Mouse (Mus musculus) C2C12 (cell line): ENCODE data around the gene Maz. TPM values are rescaled to one million over a fixed set of nuclear protein-coding genes. Genes with fewer than 3 reads are reported as not detected.

Experiments
- H3K27me3 ChIP-seq: one replicate; pipeline ENCODE4 v1.6.1; 2011; ENCODE audit not compliant: control insufficient read depth, insufficient read depth, insufficient read length
- H3K36me3 ChIP-seq: one replicate; pipeline ENCODE4 v1.6.1; 2011; ENCODE audit not compliant: control insufficient read depth, insufficient read depth
- H3K4me3 ChIP-seq: one replicate; pipeline ENCODE4 v1.5.1; 2011; ENCODE audit warnings: mild to moderate bottlenecking, control low read depth; ENCODE audit not compliant: poor library complexity, insufficient read depth, severe bottlenecking
- H3K79me2 ChIP-seq: one replicate; pipeline ENCODE4 v1.6.1; 2011; ENCODE audit not compliant: control insufficient read depth, insufficient read depth
- H3K79me3 ChIP-seq: one replicate; pipeline ENCODE4 v1.6.1; 2011; ENCODE audit warnings: low read depth, control low read depth
- H3ac ChIP-seq: one replicate; pipeline ENCODE3; 2011; ENCODE audit warnings: low read depth; ENCODE audit not compliant: control insufficient read depth, insufficient read length
- CEBPB ChIP-seq: IDR thresholded peaks from one replicate; pipeline ENCODE4 v1.6.1; 2011; ENCODE audit warnings: low read depth, mild to moderate bottlenecking, control low read depth, moderate library complexity
- CTCF ChIP-seq: IDR thresholded peaks from one replicate; pipeline ENCODE4 v1.5.1; 2011; ENCODE audit not compliant: control insufficient read depth, insufficient read depth, insufficient read length
- FOSL1 ChIP-seq: IDR thresholded peaks from one replicate; pipeline ENCODE4 v1.8.0; 2011; ENCODE audit warnings: mild to moderate bottlenecking, low read length; ENCODE audit not compliant: poor library complexity, insufficient read depth, severe bottlenecking
- MAX ChIP-seq: IDR thresholded peaks from one replicate; pipeline ENCODE4 v1.6.1; 2011; ENCODE audit warnings: mild to moderate bottlenecking, control low read depth
- MYOD1 ChIP-seq: IDR thresholded peaks from one replicate; pipeline ENCODE4 v1.6.1; 2011; ENCODE audit warnings: low read depth; ENCODE audit not compliant: control insufficient read depth, insufficient read length
- MYOG ChIP-seq: IDR thresholded peaks from one replicate; pipeline ENCODE4 v1.6.1; 2011; ENCODE audit not compliant: control insufficient read depth, insufficient read length; ENCODE audit errors: extremely low read depth
- USF1 ChIP-seq: IDR thresholded peaks from one replicate; pipeline ENCODE4 v1.6.1; 2011; ENCODE audit warnings: low read depth, mild to moderate bottlenecking, control low read depth, moderate library complexity
- microRNA-seq: library from miRNA; unstranded; fragments of <30 nt; microRNA quantifications from one replicate; pipeline ENCODE4, GENCODE M21; 2019; ENCODE audit warnings: borderline microRNAs expressed
- polyA plus RNA-seq: library from polyadenylated mRNA; unstranded; fragments of >200 nt; fragmentation: generic; extraction: Trizol; gene quantifications from one replicate; pipeline ENCODE4 v1.2.1, GENCODE M21; 2012; ENCODE audit warnings: missing spikeins

Gene Maz
- polyA plus RNA-seq, 1 experiment: 141 TPM

DNA sequence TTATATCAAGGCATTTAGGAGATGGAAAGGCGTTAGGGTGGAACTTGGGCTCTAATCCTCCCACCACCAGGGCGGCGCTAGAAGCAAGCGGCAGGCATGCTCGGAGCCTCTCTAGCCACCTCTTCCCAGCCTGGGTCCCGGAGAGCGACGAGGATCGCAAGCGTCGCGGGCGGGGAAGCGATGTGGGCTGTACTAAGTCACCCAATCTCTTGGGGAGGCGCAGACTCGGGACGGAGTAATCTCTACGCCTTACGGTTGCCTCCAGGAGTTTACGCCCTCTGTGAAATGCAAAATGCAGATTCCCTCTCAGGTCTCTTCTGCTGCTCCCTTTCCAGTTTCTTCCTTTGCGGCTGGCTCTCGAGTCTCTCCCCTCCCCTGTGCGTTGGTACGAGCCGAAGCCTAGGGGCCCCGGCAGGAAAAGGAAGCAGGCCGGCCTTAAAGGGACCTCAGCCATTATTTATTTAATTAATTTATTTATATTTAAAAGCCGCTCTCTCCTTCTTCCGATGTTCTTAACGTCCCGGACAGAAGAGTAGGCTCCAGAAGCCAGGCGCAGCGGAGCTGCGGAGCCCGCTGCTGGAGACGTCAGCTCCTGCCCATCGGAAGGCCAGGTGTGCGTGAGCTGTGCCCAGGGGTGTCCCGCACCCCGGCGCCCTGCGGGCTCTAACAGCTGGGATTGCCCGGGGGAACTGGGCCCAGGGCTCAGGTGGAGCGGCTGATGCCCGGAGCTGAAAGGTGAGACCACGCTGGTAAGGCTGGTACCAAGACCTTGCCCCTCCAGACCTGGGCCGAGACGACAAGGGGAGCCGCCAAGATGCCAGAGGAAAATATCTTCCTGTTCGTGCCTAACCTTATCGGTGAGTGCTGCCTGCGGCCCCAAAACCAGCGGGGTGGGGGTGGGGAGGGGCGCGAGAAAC, 50.6 kb downstream of the Maz start, which contains the start of gene Cdiptos:
Cdiptos (minus strand) TSS at position 149 of the 917 bp plus-strand sequence.
- Histone ChIP-seq H3ac (peak within 1 kb of the TSS; percentile 99), H3K79me3 (peaks cover 6% of the 10 kb centered on the region), H3K4me3 (peak within 1 kb of the TSS; percentile 89), H3K79me2 (peaks cover 28% of the 10 kb centered on the region), H3K27me3 (peaks cover 11% of the 10 kb centered on the region), H3K36me3 (peaks cover 21% of the 10 kb centered on the region)
- TF ChIP-seq CTCF: peak; percentile 91
- no peak for TF ChIP-seq MYOD1
- no peak for TF ChIP-seq MYOG
- peak; percentile 93 for TF ChIP-seq MAX
- TF ChIP-seq FOSL1: no peak
- no peak for TF ChIP-seq USF1
- no peak for TF ChIP-seq CEBPB

DNA sequence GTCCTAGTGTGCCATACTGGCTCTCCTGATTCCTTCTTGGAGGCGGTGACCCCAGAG, 51.1 kb downstream of the Maz start, which contains the start of gene Cdipt:
Cdipt (plus strand) TSS at position 22 of the 57 bp plus-strand sequence.
- Histone ChIP-seq H3K4me3 (peak within 1 kb of the TSS; percentile 89), H3K79me2 (peaks cover 28% of the 10 kb centered on the region), H3K36me3 (peaks cover 21% of the 10 kb centered on the region), H3K79me3 (peaks cover 6% of the 10 kb centered on the region), H3ac (peak within 1 kb of the TSS; percentile 99), H3K27me3 (peaks cover 11% of the 10 kb centered on the region)
- TF ChIP-seq CTCF (no peak), FOSL1 (no peak), MYOD1 (no peak), USF1 (no peak), MYOG (no peak), CEBPB (no peak), MAX (no peak)

DNA sequence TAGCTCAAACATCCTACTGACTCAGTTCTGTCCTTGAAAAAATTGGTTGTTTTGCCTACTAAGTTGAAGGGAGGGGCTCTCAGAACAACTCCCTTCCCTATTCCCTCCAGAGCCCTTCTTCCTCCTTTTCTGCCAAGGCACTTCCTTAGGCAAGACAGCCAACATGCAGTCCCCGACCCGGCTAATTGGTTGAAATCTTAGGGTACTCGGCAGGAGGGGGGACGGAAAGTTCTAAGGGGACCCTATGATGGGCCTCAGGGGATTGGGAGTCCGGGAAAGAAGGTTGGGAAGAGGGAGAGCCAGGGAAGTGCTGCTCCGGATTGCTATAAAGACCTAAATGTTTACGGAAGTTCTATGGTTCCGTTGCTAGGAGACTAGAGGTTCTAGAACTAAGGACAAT, 51.3 kb downstream of the Maz start:
- no peak for TF ChIP-seq USF1
- TF ChIP-seq CEBPB: no peak
- no peak for TF ChIP-seq MYOG
- no peak for TF ChIP-seq CTCF
- TF ChIP-seq FOSL1: no peak
- no peak for TF ChIP-seq MAX
- no peak for TF ChIP-seq MYOD1
- Histone ChIP-seq H3K79me2 (peaks cover 28% of the 10 kb centered on the region), H3K79me3 (peaks cover 6% of the 10 kb centered on the region), H3ac (no peak overlapping the region), H3K4me3 (no peak overlapping the region), H3K27me3 (peaks cover 12% of the 10 kb centered on the region), H3K36me3 (peaks cover 21% of the 10 kb centered on the region)

Small RNAs within 50 kb of the gene (microRNA-seq; reads per million reads assigned to microRNA genes)
- gene Gm44343: not detected

Other genes starting within 250 kb of the Maz start
- 0.01 TPM for gene Tbx6, start 245.6 kb downstream of the Maz start, polyA plus RNA-seq
- gene Ppp4c, start 234.5 kb downstream of the Maz start, polyA plus RNA-seq: 189 TPM
- gene Fam57b, start 229.4 kb downstream of the Maz start, polyA plus RNA-seq: 0.08 TPM
- not detected for gene 4930451I11Rik, start 195.4 kb downstream of the Maz start, polyA plus RNA-seq
- not detected for gene Doc2a, start 179.6 kb downstream of the Maz start, polyA plus RNA-seq
- 53.9 TPM for gene Hirip3, start 165.1 kb downstream of the Maz start, polyA plus RNA-seq
- gene Ino80e, start 164.7 kb downstream of the Maz start, polyA plus RNA-seq: 105 TPM
- 27.9 TPM for gene Taok2, start 142.3 kb downstream of the Maz start, polyA plus RNA-seq
- gene Tmem219, start 104.1 kb downstream of the Maz start, polyA plus RNA-seq: 26.7 TPM
- 18.3 TPM for gene Kctd13, start 98.2 kb downstream of the Maz start, polyA plus RNA-seq
- gene Asphd1, start 77.5 kb downstream of the Maz start, polyA plus RNA-seq: 0.07 TPM
- 0.11 TPM for gene Sez6l2, start 76.5 kb downstream of the Maz start, polyA plus RNA-seq
- gene Cdipt, start 51.1 kb downstream of the Maz start, polyA plus RNA-seq: 115 TPM
- 0.06 TPM for gene Cdiptos, start 50.9 kb downstream of the Maz start, polyA plus RNA-seq
- gene Mvp, start 12.4 kb downstream of the Maz start, polyA plus RNA-seq: 32.7 TPM
- 1.2 TPM for gene Pagr1b, start 10.6 kb downstream of the Maz start, polyA plus RNA-seq
- 22.3 TPM for gene Pagr1a, start 9.7 kb downstream of the Maz start, polyA plus RNA-seq
- gene Gm42742, start 5.9 kb downstream of the Maz start, polyA plus RNA-seq: 39.7 TPM
- gene Prrt2, start 5.8 kb downstream of the Maz start, polyA plus RNA-seq: 0.02 TPM
- gene Kif22, start 15.4 kb upstream of the Maz start, polyA plus RNA-seq: 75.4 TPM
- gene Zg16, start 60.3 kb upstream of the Maz start, polyA plus RNA-seq: not detected
- gene AI467606, start 64.3 kb upstream of the Maz start, polyA plus RNA-seq: 34.0 TPM
- not detected for gene Qprt, start 95.2 kb upstream of the Maz start, polyA plus RNA-seq
- gene Spn, start 110.8 kb upstream of the Maz start, polyA plus RNA-seq: 23.1 TPM
- 56.2 TPM for gene Cd2bp2, start 169.0 kb upstream of the Maz start, polyA plus RNA-seq
- 41.4 TPM for gene Tbc1d10b, start 181.4 kb upstream of the Maz start, polyA plus RNA-seq
- 39.4 TPM for gene Mylpf, start 181.9 kb upstream of the Maz start, polyA plus RNA-seq
- gene Zfp553, start 206.0 kb upstream of the Maz start, polyA plus RNA-seq: 16.1 TPM
- 1.7 TPM for gene Sept1, start 206.1 kb upstream of the Maz start, polyA plus RNA-seq
- gene Zfp771, start 217.2 kb upstream of the Maz start, polyA plus RNA-seq: 38.0 TPM
- gene Dctpp1, start 233.7 kb upstream of the Maz start, polyA plus RNA-seq: 226 TPM
- gene Sephs2, start 247.0 kb upstream of the Maz start, polyA plus RNA-seq: 41.4 TPM